Mouse (Mus musculus) heart, adult 2 months (tissue): Measurements from ENCODE around the gene Tnfaip6. TPM values are rescaled to one million over a fixed set of nuclear protein-coding genes. Genes with fewer than 3 reads are reported as not detected.

ENCODE experiments used
- DNase-seq, 2 experiments: peaks; one replicate each; pipeline ENCODE4 v3.0.0; 2021
- H3K27ac ChIP-seq: fragments of 200-600 bp; 2 replicates; pipeline ENCODE4 v1.8.1; 2022
- H3K27me3 ChIP-seq: fragments of 200-500 bp; 2 replicates; pipeline ENCODE4 v1.6.1; 2012; ENCODE audit warnings: mild to moderate bottlenecking, low read length, inconsistent platforms, mixed read lengths; ENCODE audit not compliant: control insufficient read depth, insufficient read depth
- H3K36me3 ChIP-seq: fragments of 200-500 bp; 2 replicates; pipeline ENCODE4 v1.6.1; 2012; ENCODE audit warnings: low read length, inconsistent platforms; ENCODE audit not compliant: control insufficient read depth, insufficient read depth
- H3K4me1 ChIP-seq: fragments of 200-500 bp; 2 replicates; pipeline ENCODE4 v1.6.1; 2011; ENCODE audit warnings: low read length; ENCODE audit not compliant: control insufficient read depth, insufficient read depth
- H3K4me3 ChIP-seq: fragments of 200-600 bp; 2 replicates; pipeline ENCODE4 v1.8.1; 2022
- H3K79me2 ChIP-seq: fragments of 200-500 bp; replicated peaks from 2 replicates; pipeline ENCODE4 v1.6.1; 2012; ENCODE audit warnings: mild to moderate bottlenecking, inconsistent platforms, low read length, moderate library complexity, mixed read lengths; ENCODE audit not compliant: control insufficient read depth, insufficient read depth
- H3K9ac ChIP-seq: fragments of 200-500 bp; 2 replicates; pipeline ENCODE4 v1.6.1; 2012; ENCODE audit warnings: low read depth, mild to moderate bottlenecking, control low read depth, inconsistent platforms, low read length, mixed read lengths
- CTCF ChIP-seq: fragments of 200-600 bp; IDR thresholded peaks from 2 replicates; pipeline ENCODE4 v1.8.1; 2022; ENCODE audit warnings: antibody characterized with exemption, mild to moderate bottlenecking, moderate library complexity
- EP300 ChIP-seq: fragments of 200-500 bp; IDR thresholded peaks from 2 replicates; pipeline ENCODE4 v1.6.1; 2011; ENCODE audit warnings: low read depth, low read length, control low read depth; ENCODE audit not compliant: insufficient read depth
- POLR2A ChIP-seq: fragments of 200-500 bp; IDR thresholded peaks from 2 replicates; pipeline ENCODE4 v1.6.1; 2011; ENCODE audit warnings: mild to moderate bottlenecking, low read depth, low read length, control low read depth; ENCODE audit not compliant: insufficient read depth
- WGBS: fragments of 180-500 bp; shearing (Covaris S2); methylation state at CpG from one replicate; pipeline ENCODE4 v1.1.7; 2018; 5-methylcytosine and 5-hydroxymethylcytosine counted together
- intact Hi-C: fragments of 180-260 bp; cut with DNase I; formaldehyde crosslinking; loops from one replicate; pipeline ENCODE4 v1.15.1; 2025
- polyA plus RNA-seq: library from polyadenylated mRNA; depleted of rRNA; stranded (reverse); fragments of >200 nt; gene quantifications from 2 replicates; pipeline ENCODE4 v1.2.3, GENCODE M21; 2012; rRNA removed
- total RNA-seq, 2 experiments: library from RNA; stranded (reverse); gene quantifications; 2 replicates each; pipeline ENCODE4 v1.2.3; 2021

The Tnfaip6 gene
- total and polyA plus RNA-seq, 3 experiments = 0.41 to 1.1 (median 1.1) TPM

DNA sequence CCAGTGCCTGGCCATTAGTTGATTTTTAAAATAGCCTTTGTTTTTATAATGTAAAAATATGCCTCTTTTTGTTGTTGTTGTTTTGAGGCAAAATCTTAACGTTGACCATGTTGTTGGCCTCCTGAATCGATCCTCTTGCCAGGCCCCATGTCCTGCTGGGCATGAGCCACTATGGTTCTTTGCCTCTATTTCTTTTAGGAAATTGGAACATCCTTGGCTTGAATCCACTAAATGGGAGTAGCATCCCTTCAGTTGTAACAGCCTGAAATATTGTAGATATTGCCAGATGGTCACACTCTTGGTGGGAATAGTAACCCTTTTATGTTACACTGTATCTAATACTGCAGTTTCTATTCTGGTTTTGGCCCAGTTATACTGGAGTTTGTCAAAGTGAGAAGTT, 46.8 kb downstream of the Tnfaip6 start:
- DNase-seq = no peak
- Histone ChIP-seq H3K4me1 (no peaks in the 10 kb centered on the region; the same call in none of the 2 replicates), H3K27ac (no peak overlapping the region), H3K36me3 (peaks cover 14% of the 10 kb centered on the region), H3K4me3 (no peak overlapping the region), H3K9ac (no peak overlapping the region), H3K79me2 (no peaks in the 10 kb centered on the region), H3K27me3 (no peaks in the 10 kb centered on the region)
- TF ChIP-seq EP300 = no peak
- no peak for TF ChIP-seq CTCF
- TF ChIP-seq POLR2A = no peak
- WGBS = 84% methylated on average over 2 of the region's 2 CpGs
- intact Hi-C loops = no loop called here

Other genes with a start within 250 kb of the Tnfaip6 start
- gene Rbm43, start 102.8 kb upstream of the Tnfaip6 start, total RNA-seq = 1 to 10 TPM; 3.9 to 4.0 TPM
- gene Rbm43, start 102.8 kb upstream of the Tnfaip6 start, polyA plus RNA-seq = 3.6 and 4.5 TPM in 2 replicates
- gene Nmi, start 64.5 kb upstream of the Tnfaip6 start, total RNA-seq = 1 to 10 TPM; 5.1 to 6.7 TPM
- 3.2 and 6.9 TPM in 2 replicates for gene Nmi, start 64.5 kb upstream of the Tnfaip6 start, polyA plus RNA-seq
- 10 to 100 TPM; 19.3 to 21.9 TPM for gene Rif1, start 34.8 kb downstream of the Tnfaip6 start, total RNA-seq
- 2.4 and 4.2 TPM in 2 replicates for gene Rif1, start 34.8 kb downstream of the Tnfaip6 start, polyA plus RNA-seq